Mouse (Mus musculus): ENCODE measurements at regions not wholly inside any gene's neighbourhood (a gene's known extent, or its start where the extent isn't known, plus 50 kb on each side); places are given as distances from the start of the nearest gene placed in this dataset.

- TF ChIP-seq GATA1 (IDR thresholded peaks at IDR 0.05; ENCODE audit: borderline replicate concordance, low read length) (no peak), FLI1 (IDR thresholded peaks at IDR 0.05; ENCODE audit: low read length) (no peak)
These were observed 88.0 kb upstream of the Arhgap32 start for GRCm38 (mm10) chr9:32027962-32028361.
